Mouse (Mus musculus) stomach, embryonic 15.5 days (tissue): ENCODE measurements at regions not wholly inside any gene's neighbourhood (a gene's known extent, or its start where the extent isn't known, plus 50 kb on each side); places are given as distances from the start of the nearest gene placed in this dataset.

Experiments used
- ATAC-seq: fragments of 200-750 bp; cut with Nextera tagmentation; 2 replicates; pipeline ENCODE4 v1.8.0; 2017; ENCODE audit warnings: low read depth, moderate number of reproducible peaks, moderate TSS enrichment; ENCODE audit not compliant: insufficient read depth, low FRiP score
- H3K27ac ChIP-seq: fragments of 300-500 bp; sonication (generic); 2 replicates; pipeline ENCODE4 v1.5.1; 2015; ENCODE audit warnings: mild to moderate bottlenecking, inconsistent platforms
- H3K27me3 ChIP-seq: fragments of 300-500 bp; sonication (generic); replicated peaks from 2 replicates; pipeline ENCODE4 v1.6.1; 2015; ENCODE audit warnings: inconsistent platforms
- H3K36me3 ChIP-seq: fragments of 300-500 bp; sonication (generic); 2 replicates; pipeline ENCODE4 v1.6.1; 2015; ENCODE audit warnings: inconsistent platforms
- H3K4me1 ChIP-seq: fragments of 300-500 bp; sonication (generic); 2 replicates; pipeline ENCODE4 v1.6.1; 2015; ENCODE audit warnings: inconsistent platforms
- H3K4me2 ChIP-seq: fragments of 300-500 bp; sonication (generic); 2 replicates; pipeline ENCODE4 v1.6.1; 2015; ENCODE audit warnings: mild to moderate bottlenecking, inconsistent platforms
- H3K4me3 ChIP-seq: fragments of 300-500 bp; sonication (generic); replicated peaks from 2 replicates; pipeline ENCODE4 v1.5.1; 2015; ENCODE audit warnings: inconsistent platforms
- H3K9ac ChIP-seq: fragments of 300-500 bp; sonication (generic); 2 replicates; pipeline ENCODE4 v1.6.1; 2015; ENCODE audit warnings: inconsistent platforms
- H3K9me3 ChIP-seq: fragments of 300-500 bp; sonication (generic); 2 replicates; pipeline ENCODE4 v1.6.1; 2016; ENCODE audit warnings: inconsistent platforms
- WGBS: fragments of 180-500 bp; shearing (Covaris S2); methylation state at CpG from one replicate; pipeline ENCODE4 v1.1.7; 2015; 5-methylcytosine and 5-hydroxymethylcytosine counted together

- no peaks in the 10 kb centered on the region for H3K36me3 ChIP-seq
- H3K4me3 ChIP-seq: no peak overlapping the region
- ATAC-seq: no peak
- H3K4me1 ChIP-seq: no peaks in the 10 kb centered on the region
- H3K9ac ChIP-seq: no peak overlapping the region
- no peaks in the 10 kb centered on the region for H3K9me3 ChIP-seq
- H3K27me3 ChIP-seq: no peaks in the 10 kb centered on the region
- 54% methylated on average over 9 of the region's 9 CpGs for WGBS
- no peak overlapping the region for H3K4me2 ChIP-seq
- H3K27ac ChIP-seq: no peak overlapping the region
Observed at GRCm38 (mm10) chr4:142439450-142440183, 200.4 kb upstream of the Kazn start.

GRCm38 (mm10) chr4:142424596-142424995 is 185.4 kb upstream of the Kazn start:
- Histone ChIP-seq H3K27ac (no peak overlapping the region), H3K4me2 (no peak overlapping the region), H3K9me3 (no peaks in the 10 kb centered on the region), H3K27me3 (no peaks in the 10 kb centered on the region), H3K4me3 (no peak overlapping the region), H3K9ac (no peak overlapping the region), H3K4me1 (no peaks in the 10 kb centered on the region), H3K36me3 (no peaks in the 10 kb centered on the region)
- ATAC-seq: no peak
- 75% methylated on average over 3 of the region's 3 CpGs for whole genome bisulfite sequencing

- WGBS: 77% methylated on average over 7 of the region's 7 CpGs
- no peaks in the 10 kb centered on the region for H3K36me3 ChIP-seq
- H3K4me3 ChIP-seq: no peak overlapping the region
- no peak overlapping the region for H3K9ac ChIP-seq
- no peaks in the 10 kb centered on the region for H3K4me1 ChIP-seq
- H3K27ac ChIP-seq: no peak overlapping the region
- no peaks in the 10 kb centered on the region for H3K27me3 ChIP-seq
- H3K4me2 ChIP-seq: no peak overlapping the region
- no peaks in the 10 kb centered on the region for H3K9me3 ChIP-seq
- no peak for ATAC-seq
Observed at GRCm38 (mm10) chr4:142420427-142420826, 181.2 kb upstream of the Kazn start.

- Histone ChIP-seq H3K27ac (no peak overlapping the region), H3K36me3 (no peaks in the 10 kb centered on the region), H3K9ac (no peak overlapping the region), H3K4me1 (no peaks in the 10 kb centered on the region), H3K27me3 (no peaks in the 10 kb centered on the region), H3K4me3 (no peak overlapping the region), H3K9me3 (no peaks in the 10 kb centered on the region), H3K4me2 (no peak overlapping the region)
- 65% methylated on average over 5 of the region's 5 CpGs for WGBS
- no peak for ATAC-seq
Observed at GRCm38 (mm10) chr4:142414874-142415273, 175.7 kb upstream of the Kazn start.

GRCm38 (mm10) chr4:142411792-142412191 is 172.6 kb upstream of the Kazn start:
- no peak for ATAC-seq
- no peak overlapping the region for H3K4me3 ChIP-seq
- no peak overlapping the region for H3K4me2 ChIP-seq
- H3K9me3 ChIP-seq: no peaks in the 10 kb centered on the region
- H3K9ac ChIP-seq: no peak overlapping the region
- no peaks in the 10 kb centered on the region for H3K4me1 ChIP-seq
- WGBS: 84% methylated on average over 5 of the region's 5 CpGs
- no peak overlapping the region for H3K27ac ChIP-seq
- H3K36me3 ChIP-seq: no peaks in the 10 kb centered on the region
- no peaks in the 10 kb centered on the region for H3K27me3 ChIP-seq

DNA sequence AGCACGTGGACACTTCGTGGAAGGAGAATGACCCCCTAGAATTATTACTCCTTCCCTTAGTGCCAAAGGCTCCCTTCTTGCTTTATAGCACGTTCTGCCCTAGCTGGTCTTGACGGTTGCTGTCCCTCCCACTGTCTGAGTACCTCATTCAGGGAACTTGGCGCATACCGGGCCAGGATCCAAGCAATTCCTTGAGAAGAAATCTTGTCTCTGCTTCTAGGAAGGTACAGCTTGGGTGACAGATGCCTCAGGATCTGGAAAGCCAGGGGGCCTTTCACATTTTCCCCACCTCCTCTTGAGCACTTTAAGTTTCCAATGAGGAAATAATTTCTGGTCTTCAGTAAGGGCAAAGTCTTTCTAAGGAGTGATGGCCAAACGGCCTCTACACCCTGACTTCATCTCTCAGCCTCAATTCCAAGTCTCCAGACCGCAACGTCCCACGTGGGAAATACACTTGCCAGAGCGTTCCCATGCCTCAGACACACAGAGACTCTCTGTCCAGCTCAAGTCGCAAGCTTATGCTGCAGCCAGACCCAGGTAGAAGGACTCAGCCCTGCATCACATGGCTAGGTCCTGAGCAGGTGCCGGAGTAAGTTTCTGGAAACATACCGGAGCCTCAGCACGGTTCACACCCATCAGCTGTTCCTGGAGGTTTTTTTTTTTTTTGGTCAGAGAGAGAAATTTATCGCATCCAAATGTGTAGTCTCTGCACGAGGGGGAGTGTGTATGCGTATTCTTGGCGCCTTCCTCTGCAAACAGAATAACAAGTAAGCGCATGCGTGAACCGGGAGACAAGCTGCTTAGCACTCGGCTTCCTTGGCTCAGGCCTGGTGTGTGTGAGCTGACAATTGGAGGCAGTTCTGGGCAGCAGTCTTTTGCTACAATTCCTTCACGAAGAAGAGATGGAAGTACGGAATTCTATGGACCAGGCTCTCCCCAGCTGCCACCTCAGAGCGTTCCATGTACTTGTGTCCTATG is 171.7 kb upstream of the Kazn start:
- H3K4me2 ChIP-seq: no peak overlapping the region
- no peaks in the 10 kb centered on the region for H3K9me3 ChIP-seq
- no peak overlapping the region for H3K4me3 ChIP-seq
- H3K27ac ChIP-seq: no peak overlapping the region
- no peak overlapping the region for H3K9ac ChIP-seq
- WGBS: 68% methylated on average over 26 of the region's 26 CpGs
- ATAC-seq: no peak
- no peaks in the 10 kb centered on the region for H3K36me3 ChIP-seq
- no peaks in the 10 kb centered on the region for H3K27me3 ChIP-seq
- H3K4me1 ChIP-seq: no peaks in the 10 kb centered on the region

DNA sequence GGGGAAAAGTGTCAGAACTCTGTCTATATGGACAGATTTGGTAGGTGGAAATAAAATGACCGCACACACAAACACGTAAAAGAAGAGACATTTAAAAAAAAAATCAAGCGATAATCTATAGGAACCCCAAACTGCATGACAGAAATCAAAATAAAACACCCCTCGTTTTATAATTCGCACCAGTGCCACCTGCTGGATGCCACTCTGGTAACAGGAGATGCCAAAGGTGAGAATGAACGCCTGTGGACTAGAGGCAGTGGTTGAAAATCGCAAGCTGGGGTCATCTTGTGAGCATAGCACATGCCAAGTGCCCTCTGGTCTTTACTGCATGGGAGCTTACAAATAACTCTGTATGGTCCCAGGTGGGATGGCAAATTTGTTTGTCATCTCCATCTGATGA is 158.7 kb upstream of the Kazn start:
- Histone ChIP-seq H3K4me3 (no peak overlapping the region), H3K27me3 (no peaks in the 10 kb centered on the region), H3K9ac (no peak overlapping the region), H3K4me1 (no peaks in the 10 kb centered on the region), H3K36me3 (no peaks in the 10 kb centered on the region), H3K27ac (no peak overlapping the region), H3K9me3 (no peaks in the 10 kb centered on the region), H3K4me2 (no peak overlapping the region)
- ATAC-seq: no peak
- WGBS: 71% methylated on average over 7 of the region's 7 CpGs

- 47% methylated on average over 2 of the region's 2 CpGs for WGBS
- H3K27me3 ChIP-seq: no peaks in the 10 kb centered on the region
- no peaks in the 10 kb centered on the region for H3K36me3 ChIP-seq
Observed at GRCm38 (mm10) chr4:142392924-142393323, 153.7 kb upstream of the Kazn start.

GRCm38 (mm10) chr4:142390531-142391195 is 151.5 kb upstream of the Kazn start:
- no peak overlapping the region for H3K27ac ChIP-seq
- H3K27me3 ChIP-seq: no peaks in the 10 kb centered on the region
- H3K36me3 ChIP-seq: no peaks in the 10 kb centered on the region
- no peak overlapping the region for H3K9ac ChIP-seq
- 88% methylated on average over 21 of the region's 21 CpGs for WGBS
- no peak for ATAC-seq
- H3K4me2 ChIP-seq: no peak overlapping the region
- H3K9me3 ChIP-seq: no peaks in the 10 kb centered on the region
- H3K4me1 ChIP-seq: no peaks in the 10 kb centered on the region
- no peak overlapping the region for H3K4me3 ChIP-seq

More at GRCm38 (mm10) chr4:142392924-142393323, 153.7 kb upstream of the Kazn start:
- no peak for ATAC-seq
- H3K9ac ChIP-seq: no peak overlapping the region
- H3K4me1 ChIP-seq: no peaks in the 10 kb centered on the region
- no peak overlapping the region for H3K4me2 ChIP-seq
- no peaks in the 10 kb centered on the region for H3K9me3 ChIP-seq
- H3K4me3 ChIP-seq: no peak overlapping the region
- no peak overlapping the region for H3K27ac ChIP-seq

DNA sequence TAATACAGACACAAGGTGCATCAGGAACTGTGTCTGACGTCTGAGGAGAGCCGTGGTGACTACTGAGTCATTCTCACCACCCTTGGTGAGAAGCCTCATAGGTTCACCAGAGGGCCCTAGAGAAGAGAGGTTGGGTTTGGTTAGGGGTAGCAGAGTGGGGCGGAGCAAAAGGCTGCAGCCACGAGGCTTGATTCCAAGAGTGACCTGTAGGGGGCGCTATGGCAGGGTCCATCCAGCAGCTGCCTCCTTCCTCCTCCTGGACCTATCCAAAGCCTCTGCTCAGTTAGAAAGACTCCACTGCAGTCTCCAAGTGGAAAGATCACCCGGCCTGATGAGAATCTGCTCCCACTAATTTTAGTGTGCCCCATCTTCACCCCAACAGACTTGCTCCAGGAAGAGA is 149.3 kb upstream of the Kazn start:
- H3K27ac ChIP-seq: no peak overlapping the region
- 71% methylated on average over 6 of the region's 6 CpGs for WGBS
- no peaks in the 10 kb centered on the region for H3K27me3 ChIP-seq

DNA sequence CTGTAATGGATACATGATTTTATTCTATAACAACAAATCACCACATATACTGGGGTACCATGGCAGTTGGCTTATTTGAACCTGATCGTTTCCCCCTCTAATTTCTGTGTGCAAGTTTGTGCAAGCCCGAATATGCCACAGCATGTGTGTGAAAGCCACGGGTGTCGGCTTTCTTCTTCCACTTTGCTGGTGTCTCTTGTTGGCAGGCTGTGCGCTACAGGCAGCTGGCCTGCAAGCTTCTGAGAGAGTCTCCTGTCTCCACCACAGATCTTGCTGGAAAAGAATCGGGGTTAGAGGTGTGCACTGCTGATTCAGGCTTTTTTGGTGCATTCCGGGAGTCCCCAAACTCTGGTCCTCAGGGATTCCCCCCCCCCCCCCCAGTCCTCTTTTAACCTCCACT is 142.0 kb upstream of the Kazn start:
- H3K4me1 ChIP-seq: no peaks in the 10 kb centered on the region
- 76% methylated on average over 7 of the region's 7 CpGs for WGBS

More for the DNA sequence above, 149.3 kb upstream of the Kazn start:
- ATAC-seq: no peak
- Histone ChIP-seq H3K4me2 (no peak overlapping the region), H3K4me1 (no peaks in the 10 kb centered on the region), H3K9ac (no peak overlapping the region), H3K4me3 (no peak overlapping the region), H3K9me3 (no peaks in the 10 kb centered on the region), H3K36me3 (no peaks in the 10 kb centered on the region)

DNA sequence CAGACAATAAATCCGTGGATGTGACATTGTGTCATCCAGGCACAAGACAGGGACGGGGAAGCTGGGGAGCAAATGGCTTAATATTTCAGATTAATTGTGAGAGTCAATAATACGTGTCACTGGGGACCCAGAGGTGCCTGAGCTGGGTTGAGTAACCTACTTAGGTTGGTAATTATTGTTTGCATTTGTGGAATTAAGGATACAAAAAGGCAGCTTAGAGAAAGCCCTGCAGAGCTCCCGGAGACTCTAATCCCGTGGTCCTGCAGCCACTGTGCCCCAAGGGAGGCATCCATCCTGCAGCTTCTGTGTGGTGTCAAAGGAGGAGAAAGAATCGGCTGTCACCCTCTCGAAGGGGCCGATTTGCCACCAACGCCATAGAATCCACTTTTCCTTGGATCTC is 139.3 kb upstream of the Kazn start:
- Histone ChIP-seq H3K36me3 (no peaks in the 10 kb centered on the region), H3K9ac (no peak overlapping the region), H3K27me3 (no peaks in the 10 kb centered on the region), H3K4me1 (no peaks in the 10 kb centered on the region), H3K27ac (no peak overlapping the region), H3K4me2 (no peak overlapping the region), H3K4me3 (no peak overlapping the region), H3K9me3 (no peaks in the 10 kb centered on the region)
- 42% methylated on average over 9 of the region's 9 CpGs for WGBS
- no peak for ATAC-seq

More for the DNA sequence above, 142.0 kb upstream of the Kazn start:
- Histone ChIP-seq H3K4me2 (no peak overlapping the region), H3K4me3 (no peak overlapping the region), H3K36me3 (no peaks in the 10 kb centered on the region), H3K9me3 (no peaks in the 10 kb centered on the region), H3K27me3 (no peaks in the 10 kb centered on the region), H3K27ac (no peak overlapping the region), H3K9ac (no peak overlapping the region)
- ATAC-seq: no peak
